Mouse (Mus musculus): ENCODE data around the gene Rsg1.
A peak's percentile ranks its signal among the peaks of the same experiment; 100 is the strongest.

Rsg1 gene

GRCm38 (mm10) chr4:141213770-141214336 lies at the start of gene Rsg1:
Rsg1 (plus strand) TSS chr4:141213956.
- peak; percentile 88 to 92 for DNase-seq (ENCODE audit: low spot score in 2 of 2)

DNA sequence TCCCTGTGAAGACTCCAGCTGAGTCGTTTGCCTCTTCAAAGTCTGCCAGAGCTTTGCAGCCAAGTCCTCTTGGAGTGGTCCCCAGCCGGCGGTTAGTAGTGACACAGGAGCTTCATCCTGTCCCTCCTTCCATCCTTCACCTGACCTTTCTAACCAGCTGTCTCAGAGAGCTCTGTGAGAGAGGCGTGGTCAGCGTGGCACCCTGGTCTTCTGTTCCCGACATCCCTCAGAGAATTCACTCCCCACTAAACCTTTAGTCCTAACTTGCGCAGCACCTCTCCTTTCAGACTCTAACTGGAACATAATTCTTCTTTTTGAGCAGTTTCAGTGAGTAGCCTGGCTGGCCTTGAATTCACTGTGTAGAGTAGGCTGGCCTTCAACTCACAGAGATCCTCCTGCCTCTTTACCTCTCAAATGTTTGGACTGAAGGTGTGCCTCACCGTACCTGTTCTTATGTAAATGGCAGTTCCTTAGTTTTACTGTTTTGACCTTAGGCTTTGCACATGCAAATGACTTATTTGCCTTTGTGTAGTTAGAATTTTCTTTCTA lies 47.9 kb upstream of the Rsg1 start:
- no peak for DNase-seq (ENCODE audit: low spot score in 2 of 2)

DNA sequence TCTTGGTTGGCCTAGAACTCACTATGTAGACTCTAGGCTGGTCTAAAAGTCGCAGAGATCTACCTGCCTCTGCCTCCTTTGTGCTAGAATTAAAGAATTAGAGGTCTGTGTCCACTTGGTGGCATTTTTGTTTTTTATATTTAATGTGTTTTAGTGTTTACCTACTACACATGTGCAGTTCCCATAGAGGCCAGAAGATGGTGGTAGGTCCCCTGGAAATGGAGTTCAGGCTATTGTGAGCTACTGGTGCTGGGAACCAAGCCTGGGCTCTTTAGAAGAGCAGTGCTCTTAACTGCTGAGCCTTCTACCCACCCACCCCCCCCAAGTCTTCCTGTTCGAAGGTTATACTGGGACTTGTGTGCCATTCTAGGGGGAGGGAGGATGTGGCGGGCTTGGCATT lies 46.6 kb upstream of the Rsg1 start:
- no peak for DNase-seq (ENCODE audit: low spot score in 2 of 2)

DNA sequence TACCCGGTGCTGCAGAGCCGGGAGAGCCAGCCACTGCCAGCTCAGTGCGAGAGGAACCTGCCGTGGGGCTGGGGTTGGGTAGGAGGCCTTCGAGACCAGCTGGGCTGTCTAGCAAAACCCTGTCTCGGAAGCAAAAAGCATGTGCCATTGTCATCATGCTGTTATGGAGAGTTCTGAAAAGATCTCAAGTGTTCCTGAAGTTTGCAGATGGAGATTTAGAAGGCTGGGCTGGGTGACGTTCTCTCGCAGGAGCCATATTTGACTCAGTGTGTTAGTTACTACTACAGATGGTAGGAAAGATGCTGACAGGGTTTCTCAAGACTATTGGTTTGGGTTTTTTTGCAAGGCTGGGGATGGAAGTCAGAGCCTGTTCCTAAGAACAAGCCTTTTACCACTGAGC lies 41.6 kb upstream of the Rsg1 start:
- no peak for DNase-seq (ENCODE audit: low spot score in 2 of 2)

DNA sequence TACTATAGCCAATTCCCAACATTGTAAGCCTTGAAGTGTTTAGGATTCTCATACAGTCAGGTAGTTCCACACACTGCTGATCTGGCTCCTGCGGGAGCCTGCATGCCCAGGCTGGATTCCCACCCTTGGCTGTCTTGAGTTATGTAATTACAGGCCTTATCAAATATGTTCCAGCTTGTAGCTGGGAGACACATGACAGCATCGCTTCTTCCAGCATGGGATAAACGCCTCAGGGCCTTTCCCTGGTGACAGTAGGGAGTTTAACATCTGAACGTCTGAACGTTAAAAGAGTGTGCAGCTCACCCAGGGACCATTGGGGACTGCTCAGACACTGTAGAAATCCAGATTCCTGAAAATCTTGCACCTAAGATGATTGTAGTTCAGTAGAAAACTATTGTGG lies 38.0 kb upstream of the Rsg1 start:
- DNase-seq (ENCODE audit: low spot score in 2 of 2), result no peak

GRCm38 (mm10) chr4:141176328-141176838 lies 37.4 kb upstream of the Rsg1 start:
- no peak for DNase-seq (ENCODE audit: low spot score in 2 of 2)

GRCm38 (mm10) chr4:141178500-141178899 lies 35.3 kb upstream of the Rsg1 start:
- DNase-seq (ENCODE audit: low spot score in 2 of 2), result no peak

GRCm38 (mm10) chr4:141180831-141181230 lies 32.9 kb upstream of the Rsg1 start:
- DNase-seq (ENCODE audit: low spot score in 2 of 2), result no peak

DNA sequence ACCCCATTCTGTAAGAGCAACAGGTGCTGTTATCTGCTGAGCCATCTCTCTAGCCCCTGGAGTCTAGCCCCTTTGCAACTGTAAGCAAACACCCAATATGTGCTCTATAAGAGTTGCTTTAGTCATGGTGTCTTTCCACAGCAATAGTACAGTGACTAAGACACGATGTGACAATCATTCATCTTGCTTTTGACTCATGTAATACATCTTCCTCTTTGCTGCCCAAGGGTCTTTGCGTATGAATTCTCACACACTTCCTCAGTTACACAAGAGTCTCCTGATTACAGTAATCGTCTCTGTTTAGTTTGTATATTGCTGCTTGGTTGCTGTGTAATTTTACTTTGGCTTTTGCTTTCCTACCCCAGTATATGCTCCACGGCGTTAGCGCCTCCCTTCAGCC lies 31.8 kb upstream of the Rsg1 start:
- DNase-seq (ENCODE audit: low spot score in 2 of 2), result no peak

GRCm38 (mm10) chr4:141183932-141184331 lies 29.8 kb upstream of the Rsg1 start:
- no peak for DNase-seq (ENCODE audit: low spot score in 2 of 2)

DNA sequence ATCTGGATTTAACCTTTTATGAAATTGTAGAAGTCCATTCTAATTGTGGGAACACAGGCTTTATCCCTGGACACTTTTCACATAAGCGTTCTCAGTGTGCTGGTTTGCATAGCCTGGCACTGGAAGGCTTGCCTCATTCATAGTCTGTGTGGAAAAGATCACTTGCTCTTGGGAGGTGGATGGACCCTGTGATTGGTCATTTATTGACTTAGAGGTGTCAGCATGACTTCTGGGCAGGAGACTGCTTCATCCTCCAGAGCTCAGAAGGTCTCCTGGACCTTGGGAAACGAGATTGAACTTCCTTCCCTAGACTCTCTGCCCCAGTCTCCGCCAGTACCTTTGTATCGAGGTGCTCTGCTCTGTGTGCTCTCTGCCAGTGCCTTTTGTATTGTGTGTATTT lies 29.3 kb upstream of the Rsg1 start:
- DNase-seq (ENCODE audit: low spot score in 2 of 2), result no peak

- DNase-seq (ENCODE audit: low spot score in 2 of 2), result no peak
These were observed 26.6 kb upstream of the Rsg1 start for GRCm38 (mm10) chr4:141186923-141187836.

DNA sequence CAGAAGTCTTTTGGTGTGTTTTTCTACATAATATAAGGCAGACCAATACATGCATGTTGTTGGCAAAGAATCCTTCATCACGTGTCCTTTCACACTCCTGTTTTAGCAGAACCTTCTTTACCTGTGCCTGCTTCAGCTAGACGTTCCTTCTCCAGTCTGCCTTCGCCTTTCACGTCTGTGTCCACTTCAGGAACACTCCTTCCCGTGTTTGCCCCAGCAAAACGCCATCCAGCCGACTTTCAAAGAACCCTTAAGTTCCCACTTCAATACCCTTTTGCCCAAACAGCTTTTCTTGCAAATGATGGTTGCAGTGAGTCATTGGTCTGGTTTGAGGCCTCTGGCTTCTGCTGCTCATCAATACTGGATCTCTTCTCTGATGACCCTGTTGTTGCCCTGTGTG lies 22.5 kb upstream of the Rsg1 start:
- DNase-seq (ENCODE audit: low spot score in 2 of 2), result no peak

DNA sequence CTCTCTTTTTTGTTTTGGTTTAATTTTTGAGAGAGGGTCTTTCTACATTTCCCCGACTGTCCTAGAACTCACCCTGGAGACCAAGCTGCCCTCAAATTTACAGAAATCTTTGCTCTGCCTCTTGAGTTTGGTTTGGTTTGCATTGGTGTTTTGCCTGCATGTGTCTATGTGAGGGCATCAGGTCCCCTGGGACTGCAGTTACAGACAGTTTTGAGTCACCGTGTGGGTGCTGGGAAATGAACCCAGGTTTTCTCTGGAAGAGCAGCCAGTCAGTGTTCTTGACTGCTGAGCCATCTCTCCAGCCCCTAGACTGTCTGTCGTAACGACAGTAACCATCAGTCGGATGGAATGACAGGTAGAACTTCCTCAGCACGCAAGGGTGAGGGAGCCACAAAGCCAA lies 19.2 kb upstream of the Rsg1 start:
- no peak for DNase-seq (ENCODE audit: low spot score in 2 of 2)

- DNase-seq (ENCODE audit: low spot score in 2 of 2), result no peak
These were observed 16.6 kb upstream of the Rsg1 start for GRCm38 (mm10) chr4:141196981-141197685.

DNA sequence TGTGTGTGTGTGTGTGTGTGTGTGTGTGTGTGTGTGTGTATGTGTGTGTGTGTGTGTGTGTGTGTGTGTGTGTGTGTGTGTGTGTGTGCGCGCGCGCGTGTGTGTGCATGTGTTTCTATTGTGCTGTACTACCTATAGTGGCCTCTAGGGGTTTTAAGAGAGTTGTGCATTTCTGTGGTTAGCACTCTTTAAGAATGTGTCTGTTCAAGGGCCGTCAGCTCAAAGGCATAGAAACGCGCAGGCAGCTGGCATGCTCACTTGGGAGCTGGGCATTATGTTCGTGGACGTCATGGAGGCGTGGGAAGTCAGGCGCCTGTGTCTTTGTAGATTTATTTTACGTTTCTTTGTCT lies 16.1 kb upstream of the Rsg1 start:
- DNase-seq (ENCODE audit: low spot score in 2 of 2), result no peak

- no peak for DNase-seq (ENCODE audit: low spot score in 2 of 2)
These were observed 12.8 kb upstream of the Rsg1 start for GRCm38 (mm10) chr4:141200906-141201305.

DNA sequence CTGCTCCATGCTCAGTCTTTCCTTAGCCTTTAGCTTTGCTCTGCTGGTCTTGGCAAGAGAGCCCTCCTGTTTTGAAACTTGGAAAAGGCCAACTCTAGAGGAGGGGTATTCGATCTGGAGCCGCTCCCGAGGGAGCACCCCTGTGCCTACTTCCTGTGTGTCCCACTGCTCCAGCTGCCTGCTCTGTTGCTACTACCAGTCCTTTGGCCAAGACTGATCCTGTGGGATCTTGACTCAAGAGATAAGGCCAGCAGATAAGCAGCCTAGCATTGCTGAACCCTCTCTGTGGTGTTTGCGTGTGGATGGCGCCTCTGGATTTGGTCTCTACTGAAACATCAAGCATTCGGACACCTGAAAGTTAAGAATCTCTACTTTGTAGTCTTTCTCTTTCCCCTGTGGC lies 11.6 kb upstream of the Rsg1 start:
- no peak for DNase-seq (ENCODE audit: low spot score in 2 of 2)

DNA sequence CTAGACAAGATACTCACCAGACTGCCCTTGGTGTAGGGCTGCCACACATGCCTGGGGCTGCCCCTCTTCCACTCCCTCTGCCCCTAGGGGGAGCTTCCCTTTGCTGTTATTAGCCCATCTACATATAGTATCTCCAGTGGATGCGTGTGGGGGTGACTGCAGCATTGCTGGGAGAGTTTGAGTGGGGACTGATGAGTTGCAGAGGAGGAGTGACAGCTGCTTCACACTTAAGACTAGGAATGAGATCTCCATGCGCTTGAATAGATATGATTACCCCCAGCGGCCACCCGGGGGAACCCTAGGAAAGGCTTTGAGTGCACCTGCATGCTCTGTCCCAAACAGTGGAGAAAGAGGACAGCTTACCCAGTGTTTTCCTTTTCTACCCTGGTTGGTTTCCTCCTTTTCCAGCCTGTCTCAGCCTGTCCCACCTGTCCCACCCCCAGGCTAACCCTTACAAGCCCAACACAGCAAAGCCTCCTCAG lies 9.1 kb upstream of the Rsg1 start:
- DNase-seq (ENCODE audit: low spot score in 2 of 2), result peak in 1 of 2 experiments; percentile 26

- no peak for DNase-seq (ENCODE audit: low spot score in 2 of 2)
These were observed 6.7 kb upstream of the Rsg1 start for GRCm38 (mm10) chr4:141207081-141207480.

DNA sequence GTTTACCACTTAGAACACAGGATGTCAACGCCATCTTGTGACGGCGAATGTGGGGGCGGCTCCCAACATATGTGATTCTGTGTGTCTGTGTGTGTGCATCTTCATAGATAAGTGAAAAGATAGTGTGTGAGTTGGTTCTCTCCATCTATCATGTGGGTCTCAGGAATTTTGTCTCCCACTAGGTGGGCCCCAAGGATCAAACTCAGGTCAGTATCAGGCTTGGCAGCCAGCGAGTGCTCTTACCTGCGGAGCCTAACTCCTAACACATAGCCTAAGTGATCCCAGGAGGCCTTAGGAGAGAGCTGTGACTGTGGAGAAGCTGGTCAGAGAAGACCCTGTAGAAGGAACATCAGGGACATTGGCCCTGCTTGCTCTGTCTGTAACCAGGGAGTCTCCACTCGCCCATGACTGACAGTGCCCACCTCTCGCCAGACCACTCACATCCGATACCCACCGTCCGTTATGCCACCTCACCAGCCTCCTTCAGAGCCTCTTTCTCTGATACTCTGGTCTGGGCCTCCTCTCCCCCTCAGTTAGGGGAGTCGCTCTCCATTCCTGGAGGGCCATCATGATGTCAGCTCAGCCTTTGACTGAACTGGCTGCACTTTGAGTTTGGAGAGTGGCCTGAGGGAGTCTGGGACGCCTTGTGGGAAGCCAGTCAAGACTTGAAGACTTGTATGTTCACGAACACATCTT lies 3.1 kb upstream of the Rsg1 start:
- no peak for DNase-seq (ENCODE audit: low spot score in 2 of 2)

GRCm38 (mm10) chr4:141211646-141212045 lies 2.1 kb upstream of the Rsg1 start:
- DNase-seq (ENCODE audit: low spot score in 2 of 2), result no peak

All from frontal cortex, postnatal 25 days (tissue).